Mouse (Mus musculus) heart, embryonic 11.5 days (tissue): Measurements from ENCODE around the gene Gfra1. TPM values are rescaled to one million over a fixed set of nuclear protein-coding genes. Genes with fewer than 3 reads are reported as not detected.

Experiments
- ATAC-seq: fragments of 200-750 bp; cut with Nextera tagmentation; replicated peaks from 2 replicates; pipeline ENCODE4 v1.8.0; 2017; ENCODE audit warnings: moderate library complexity; ENCODE audit not compliant: insufficient number of reproducible peaks, low FRiP score, low TSS enrichment
- H3K27ac ChIP-seq: fragments of 300-500 bp; sonication (generic); 2 replicates; pipeline ENCODE4 v1.5.1; 2014; ENCODE audit warnings: mild to moderate bottlenecking, low read depth, low read length
- H3K27me3 ChIP-seq: fragments of 300-500 bp; sonication (generic); 2 replicates; pipeline ENCODE4 v1.6.1; 2014; ENCODE audit warnings: mild to moderate bottlenecking, low read length, mixed read lengths; ENCODE audit not compliant: control insufficient read depth, insufficient read depth
- H3K36me3 ChIP-seq: fragments of 300-500 bp; sonication (generic); 2 replicates; pipeline ENCODE4 v1.6.1; 2014; ENCODE audit warnings: mild to moderate bottlenecking, low read length, moderate library complexity, mixed read lengths; ENCODE audit not compliant: control insufficient read depth, insufficient read depth
- H3K4me1 ChIP-seq: fragments of 300-500 bp; sonication (generic); 2 replicates; pipeline ENCODE4 v1.6.1; 2014; ENCODE audit warnings: low read length; ENCODE audit not compliant: control insufficient read depth, insufficient read depth
- H3K4me2 ChIP-seq: fragments of 300-500 bp; sonication (generic); 2 replicates; pipeline ENCODE4 v1.6.1; 2014; ENCODE audit warnings: mild to moderate bottlenecking, moderate library complexity
- H3K4me3 ChIP-seq: fragments of 300-500 bp; sonication (generic); 2 replicates; pipeline ENCODE4 v1.5.1; 2014; ENCODE audit warnings: low read depth, low read length
- H3K9ac ChIP-seq: fragments of 300-500 bp; sonication (generic); 2 replicates; pipeline ENCODE4 v1.6.1; 2014; ENCODE audit warnings: mild to moderate bottlenecking, low read depth, low read length, moderate library complexity
- H3K9me3 ChIP-seq: fragments of 300-500 bp; sonication (generic); replicated peaks from 2 replicates; pipeline ENCODE4 v1.6.1; 2016; ENCODE audit warnings: low read length; ENCODE audit not compliant: control insufficient read depth
- WGBS: fragments of 180-500 bp; shearing (Covaris S2); extraction: QIAGEN DNeasy Blood & Tissue Kit; methylation state at CpG from one replicate; pipeline ENCODE4 v1.1.7; 2014; ENCODE audit not compliant: insufficient replicate concordance; 5-methylcytosine and 5-hydroxymethylcytosine counted together
- polyA plus RNA-seq: library from polyadenylated mRNA; unstranded; fragments of >200 nt; fragmentation: Nextera tagmentation; extraction: Ambion mirVana; gene quantifications from 2 replicates; pipeline ENCODE4 v1.2.1, GENCODE M21; 2014

Gfra1 gene
- polyA plus RNA-seq, 1 experiment from 2014 or later, result 3.8 TPM

GRCm38 (mm10) chr19:58436874-58437273, 18.8 kb downstream of the Gfra1 start:
- Histone ChIP-seq H3K9ac (no peak overlapping the region), H3K27me3 (no peaks in the 10 kb centered on the region), H3K27ac (no peak overlapping the region), H3K9me3 (no peaks in the 10 kb centered on the region), H3K4me1 (peaks cover 8% of the 10 kb centered on the region), H3K4me3 (no peak overlapping the region), H3K4me2 (no peak overlapping the region), H3K36me3 (no peaks in the 10 kb centered on the region)
- 55% methylated on average over 3 of the region's 3 CpGs for WGBS
- ATAC-seq, result no peak

GRCm38 (mm10) chr19:58435877-58436276, 19.8 kb downstream of the Gfra1 start:
- no peak overlapping the region for H3K4me2 ChIP-seq
- peaks cover 8% of the 10 kb centered on the region for H3K4me1 ChIP-seq
- H3K9me3 ChIP-seq, result no peaks in the 10 kb centered on the region
- no peak overlapping the region for H3K4me3 ChIP-seq
- WGBS, result 62% methylated on average over 5 of the region's 5 CpGs
- H3K9ac ChIP-seq, result no peak overlapping the region
- no peak overlapping the region for H3K27ac ChIP-seq
- no peak for ATAC-seq
- H3K27me3 ChIP-seq, result no peaks in the 10 kb centered on the region
- no peaks in the 10 kb centered on the region for H3K36me3 ChIP-seq

DNA sequence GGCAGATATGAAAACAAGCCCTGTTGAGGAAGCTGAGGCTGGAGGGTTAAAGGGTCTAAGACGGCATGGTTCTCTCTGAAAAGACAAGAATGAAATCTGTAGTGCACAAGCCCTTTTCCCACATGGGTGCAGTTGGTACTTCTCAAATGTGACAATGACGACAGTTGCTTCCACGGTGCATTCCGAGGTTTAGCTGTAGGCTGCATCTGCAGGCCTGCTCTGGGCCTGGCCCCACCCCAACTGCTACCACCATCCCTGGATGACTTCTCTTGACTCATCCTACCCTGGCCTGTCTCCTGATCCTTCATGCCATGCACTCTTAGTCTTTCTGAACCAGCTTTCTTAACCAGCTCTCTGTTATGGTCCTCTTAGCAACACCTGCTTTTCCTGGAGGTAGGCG, 22.9 kb downstream of the Gfra1 start:
- H3K4me1 ChIP-seq, result peaks cover 8% of the 10 kb centered on the region
- no peak for ATAC-seq
- H3K9me3 ChIP-seq, result no peaks in the 10 kb centered on the region
- H3K36me3 ChIP-seq, result no peaks in the 10 kb centered on the region
- no peak overlapping the region for H3K4me2 ChIP-seq
- no peak overlapping the region for H3K27ac ChIP-seq
- no peak overlapping the region for H3K9ac ChIP-seq
- no peaks in the 10 kb centered on the region for H3K27me3 ChIP-seq
- 72% methylated on average over 5 of the region's 5 CpGs for WGBS
- H3K4me3 ChIP-seq, result no peak overlapping the region

DNA sequence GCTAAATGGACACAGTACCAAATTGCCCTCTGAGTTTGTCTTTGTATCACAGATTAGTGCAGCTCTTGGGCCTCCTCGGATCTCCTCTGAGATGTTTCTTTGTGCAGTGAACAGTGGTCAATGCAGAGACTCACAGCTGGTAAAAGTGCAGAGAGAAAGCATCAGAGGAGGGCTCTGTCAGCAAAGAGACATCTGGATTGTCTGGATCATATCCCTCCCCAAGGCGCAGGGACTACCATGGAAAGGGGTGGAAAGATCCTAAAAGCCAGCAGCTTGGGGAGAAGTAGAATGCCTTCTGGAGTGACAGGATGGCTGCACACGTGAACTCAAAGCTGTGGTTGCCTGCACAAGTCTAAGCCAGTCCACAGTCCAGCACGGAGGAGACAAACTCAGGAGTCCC, 27.2 kb downstream of the Gfra1 start:
- Histone ChIP-seq H3K4me2 (no peak overlapping the region), H3K9me3 (no peaks in the 10 kb centered on the region), H3K27ac (no peak overlapping the region), H3K36me3 (no peaks in the 10 kb centered on the region), H3K27me3 (no peaks in the 10 kb centered on the region), H3K4me3 (no peak overlapping the region), H3K4me1 (no peaks in the 10 kb centered on the region), H3K9ac (no peak overlapping the region)
- WGBS, result 86% methylated on average over 4 of the region's 4 CpGs
- ATAC-seq, result no peak

GRCm38 (mm10) chr19:58427348-58427747, 28.4 kb downstream of the Gfra1 start:
- no peak overlapping the region for H3K27ac ChIP-seq
- H3K27me3 ChIP-seq, result no peaks in the 10 kb centered on the region
- ATAC-seq, result no peak
- no peak overlapping the region for H3K9ac ChIP-seq
- no peaks in the 10 kb centered on the region for H3K4me1 ChIP-seq
- 83% methylated on average over 2 of the region's 2 CpGs for WGBS
- H3K9me3 ChIP-seq, result no peaks in the 10 kb centered on the region
- no peak overlapping the region for H3K4me2 ChIP-seq
- H3K4me3 ChIP-seq, result no peak overlapping the region
- no peaks in the 10 kb centered on the region for H3K36me3 ChIP-seq

DNA sequence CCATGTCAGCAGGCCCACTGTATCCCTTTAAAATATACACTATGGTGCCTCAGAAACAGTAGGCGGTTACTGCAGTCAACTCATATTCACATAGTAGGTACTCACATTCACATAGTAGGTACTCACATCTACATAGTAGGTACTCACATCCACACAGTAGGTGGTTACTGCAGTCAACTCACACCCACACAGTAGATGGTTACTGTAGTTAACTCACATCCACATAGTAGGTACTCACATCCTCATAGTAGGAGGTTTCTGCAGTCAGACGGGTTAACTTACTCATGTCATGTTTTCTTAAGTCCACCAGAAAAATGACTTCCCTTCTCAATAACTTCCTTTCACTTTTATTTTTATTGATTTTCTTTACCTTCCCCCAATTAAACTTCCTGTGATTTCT, 30.8 kb downstream of the Gfra1 start:
- WGBS, result 77% methylated on average over 2 of the region's 2 CpGs
- Histone ChIP-seq H3K27ac (no peak overlapping the region), H3K4me1 (peaks cover under 1% of the 10 kb centered on the region; the same call in 1 of the 2 replicates), H3K27me3 (no peaks in the 10 kb centered on the region), H3K4me2 (no peak overlapping the region), H3K9ac (no peak overlapping the region), H3K4me3 (no peak overlapping the region), H3K9me3 (no peaks in the 10 kb centered on the region), H3K36me3 (no peaks in the 10 kb centered on the region)
- ATAC-seq, result no peak

- WGBS, result 74% methylated on average over 3 of the region's 3 CpGs
- Histone ChIP-seq H3K27me3 (no peaks in the 10 kb centered on the region), H3K36me3 (no peaks in the 10 kb centered on the region), H3K4me3 (no peak overlapping the region), H3K4me1 (peaks cover 7% of the 10 kb centered on the region), H3K9me3 (no peaks in the 10 kb centered on the region), H3K9ac (no peak overlapping the region), H3K4me2 (no peak overlapping the region), H3K27ac (no peak overlapping the region)
- no peak for ATAC-seq
Observed at GRCm38 (mm10) chr19:58424179-58424578, 31.5 kb downstream of the Gfra1 start.

- Histone ChIP-seq H3K4me2 (no peak overlapping the region), H3K4me1 (peaks cover 7% of the 10 kb centered on the region), H3K27me3 (no peaks in the 10 kb centered on the region), H3K4me3 (no peak overlapping the region), H3K36me3 (no peaks in the 10 kb centered on the region), H3K9ac (no peak overlapping the region), H3K9me3 (no peaks in the 10 kb centered on the region), H3K27ac (no peak overlapping the region)
- ATAC-seq, result no peak
- 82% methylated on average over 4 of the region's 4 CpGs for WGBS
Observed at GRCm38 (mm10) chr19:58422916-58423493, 32.7 kb downstream of the Gfra1 start.

- ATAC-seq, result peak; percentile 31; the same call in 1 of the 2 replicates
- 27% methylated on average over 3 of the region's 3 CpGs for WGBS
Observed at GRCm38 (mm10) chr19:58419685-58420084, 36.0 kb downstream of the Gfra1 start.

More at GRCm38 (mm10) chr19:58419685-58420084, 36.0 kb downstream of the Gfra1 start:
- H3K27me3 ChIP-seq, result no peaks in the 10 kb centered on the region
- no peaks in the 10 kb centered on the region for H3K36me3 ChIP-seq
- H3K27ac ChIP-seq, result 0 out of 2 replicates have a peak overlapping the region, but pooled peaks have one; percentile 12
- H3K4me2 ChIP-seq, result peak overlapping the region; percentile 7; the same call in 1 of the 2 replicates
- H3K4me1 ChIP-seq, result peaks cover 7% of the 10 kb centered on the region
- H3K4me3 ChIP-seq, result no peak overlapping the region
- no peaks in the 10 kb centered on the region for H3K9me3 ChIP-seq
- no peak overlapping the region for H3K9ac ChIP-seq
